Mouse (Mus musculus): ENCODE results near the gene Hinfp. TPM values are rescaled to one million over a fixed set of nuclear protein-coding genes. Genes with fewer than 3 reads are reported as not detected.
A peak's percentile ranks its signal among the peaks of the same experiment; 100 is the strongest.
"Not testable (repeated sequence)": the region's sequence is repeated elsewhere in the genome, so short reads cannot be mapped to it uniquely, and the experiment has no call there.

Gene Hinfp
- polyA plus RNA-seq, 1 experiment from 2014 or later: 15.1 TPM

DNA sequence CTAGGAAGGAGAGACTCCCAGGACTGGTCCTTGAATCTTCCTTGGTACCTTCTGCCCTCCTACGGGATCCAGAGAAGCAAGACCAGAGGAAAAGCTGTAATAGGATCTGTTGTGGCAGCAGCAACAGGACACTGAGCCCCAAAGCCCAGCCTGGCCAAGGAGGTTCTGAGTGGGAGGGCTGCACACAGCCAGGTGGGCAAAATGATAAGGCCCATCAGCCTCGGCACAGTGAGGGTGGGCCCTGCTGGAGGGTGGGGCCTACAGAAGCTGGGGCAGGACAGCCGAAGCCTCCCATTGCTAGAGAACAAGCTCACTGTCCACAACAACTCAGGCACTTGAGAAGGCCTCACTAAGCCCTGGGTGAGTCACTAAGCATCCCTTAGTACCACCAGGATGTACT lies 36.7 kb upstream of the Hinfp start:
- Histone ChIP-seq H3K36me3 (peaks cover 29% of the 10 kb centered on the region), H3K4me1 (replicated peaks) (peaks cover 29% of the 10 kb centered on the region), H3K27ac (peak overlapping the region; percentile 100; the same call in 1 of the 2 replicates), H3K4me3 (no peak overlapping the region; the same call in 1 of the 2 replicates), H3K27me3 (no peaks in the 10 kb centered on the region), H3K9me3 (replicated peaks) (no peaks in the 10 kb centered on the region), H3K9ac (peak overlapping the region; percentile 29; the same call in 1 of the 2 replicates), H3K4me2 (peak overlapping the region; percentile 76)
- no peak for ATAC-seq (replicated peaks; ENCODE audit: insufficient number of reproducible peaks, insufficient read depth, low FRiP score, low read depth)
- WGBS: 54% methylated on average over 3 of the region's 3 CpGs

DNA sequence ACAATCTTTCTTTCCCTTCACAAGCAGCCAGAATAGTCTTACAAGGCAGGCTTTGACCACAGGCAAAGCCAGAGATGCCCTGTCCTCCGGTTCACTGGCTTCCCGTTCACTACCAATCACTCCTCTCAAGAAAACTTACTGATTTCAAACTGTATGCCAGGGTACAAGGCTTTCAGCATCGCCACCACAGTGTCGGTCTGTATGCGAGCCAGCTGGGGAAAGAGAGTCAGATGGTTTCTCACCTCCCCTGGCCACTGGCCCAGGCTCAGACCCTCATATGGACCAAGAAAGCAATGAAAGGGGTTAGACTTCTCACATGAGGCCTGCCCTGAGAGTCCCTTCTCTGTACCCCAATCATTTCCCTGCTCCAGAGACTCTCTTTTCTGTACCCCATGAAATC lies 36.0 kb upstream of the Hinfp start:
- 88% methylated on average over 5 of the region's 5 CpGs for WGBS
- ATAC-seq (replicated peaks; ENCODE audit: insufficient number of reproducible peaks, insufficient read depth, low FRiP score, low read depth): no peak
- Histone ChIP-seq H3K4me1 (replicated peaks) (peaks cover 36% of the 10 kb centered on the region), H3K27ac (no peak overlapping the region), H3K4me3 (no peak overlapping the region), H3K9me3 (replicated peaks) (no peaks in the 10 kb centered on the region), H3K27me3 (no peaks in the 10 kb centered on the region), H3K9ac (peak overlapping the region; percentile 29; the same call in 1 of the 2 replicates), H3K36me3 (peaks cover 35% of the 10 kb centered on the region), H3K4me2 (no peak overlapping the region)

DNA sequence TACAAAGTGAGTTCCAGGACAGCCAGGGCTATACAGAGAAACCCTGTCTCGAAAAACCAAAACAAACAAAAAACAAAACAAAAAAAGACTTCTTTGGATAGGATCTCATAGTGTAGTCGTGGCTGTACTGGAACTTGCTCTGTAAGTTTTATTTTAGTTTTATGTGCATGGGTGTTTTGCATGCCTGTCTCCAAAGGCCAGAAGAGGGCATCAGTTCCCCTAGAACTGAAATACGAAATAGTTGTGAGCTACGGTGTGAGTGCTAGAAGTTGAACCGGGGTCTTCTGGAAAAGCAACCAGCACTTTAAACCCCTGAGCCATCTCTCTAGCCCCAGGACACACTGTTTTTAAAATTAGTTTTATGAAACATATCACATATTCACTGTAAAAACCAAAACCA lies 33.1 kb upstream of the Hinfp start:
- no peak overlapping the region for H3K4me3 ChIP-seq

DNA sequence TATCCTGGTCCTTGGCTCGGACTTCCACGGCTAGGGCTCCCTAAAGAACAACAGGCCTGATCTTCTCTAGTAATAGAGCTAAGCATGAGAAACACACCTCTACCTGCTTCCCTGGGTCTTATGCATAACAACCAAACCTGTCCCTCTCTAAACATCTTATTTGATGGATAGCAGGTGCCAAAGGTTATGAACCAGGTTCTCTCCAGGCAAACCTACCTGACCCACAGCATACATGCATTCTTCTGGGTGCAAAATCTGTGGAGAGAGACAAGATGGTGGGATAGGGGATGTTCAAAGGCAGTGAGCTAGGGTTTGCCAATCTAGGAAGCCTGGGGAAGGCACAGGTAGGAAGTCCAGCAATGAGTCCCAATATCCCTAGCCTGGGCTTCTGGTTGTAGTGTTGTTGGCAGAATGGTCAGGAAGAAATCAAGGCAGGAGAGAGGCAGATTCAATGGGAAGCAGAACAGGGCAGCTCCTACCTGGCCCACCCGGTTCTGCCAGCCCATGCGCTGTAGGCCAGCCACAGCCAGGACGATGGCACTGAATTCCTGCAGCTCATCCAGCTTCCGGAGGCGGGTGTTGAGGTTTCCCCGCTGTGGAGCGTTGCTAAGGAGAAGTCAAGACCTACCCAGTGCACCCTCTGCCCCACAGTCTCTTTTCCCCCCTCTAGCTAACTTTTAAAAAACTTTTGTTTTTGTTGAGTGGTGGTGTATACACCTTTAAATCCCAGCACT lies 32.1 kb upstream of the Hinfp start:
- 68% methylated on average over 9 of the region's 9 CpGs for WGBS
- Histone ChIP-seq H3K9ac (peak overlapping the region; percentile 82; the same call in 1 of the 2 replicates), H3K4me2 (peak overlapping the region; percentile 77), H3K9me3 (replicated peaks) (no peaks in the 10 kb centered on the region), H3K27ac (0 out of 2 replicates have a peak overlapping the region, but pooled peaks have one; percentile 0), H3K36me3 (peaks cover 49% of the 10 kb centered on the region), H3K4me1 (replicated peaks) (peaks cover 34% of the 10 kb centered on the region), H3K27me3 (no peaks in the 10 kb centered on the region), H3K4me3 (peak overlapping the region; percentile 71)
- no peak for ATAC-seq (replicated peaks; ENCODE audit: insufficient number of reproducible peaks, insufficient read depth, low FRiP score, low read depth)

More for the DNA sequence above, 33.1 kb upstream of the Hinfp start:
- 81% methylated on average over 5 of the region's 5 CpGs for WGBS
- Histone ChIP-seq H3K27ac (no peak overlapping the region), H3K9ac (no peak overlapping the region), H3K4me2 (no peak overlapping the region), H3K36me3 (peaks cover 39% of the 10 kb centered on the region), H3K27me3 (no peaks in the 10 kb centered on the region), H3K4me1 (replicated peaks) (peaks cover 39% of the 10 kb centered on the region), H3K9me3 (replicated peaks) (no peaks in the 10 kb centered on the region)
- ATAC-seq (replicated peaks; ENCODE audit: insufficient number of reproducible peaks, insufficient read depth, low FRiP score, low read depth): no peak

DNA sequence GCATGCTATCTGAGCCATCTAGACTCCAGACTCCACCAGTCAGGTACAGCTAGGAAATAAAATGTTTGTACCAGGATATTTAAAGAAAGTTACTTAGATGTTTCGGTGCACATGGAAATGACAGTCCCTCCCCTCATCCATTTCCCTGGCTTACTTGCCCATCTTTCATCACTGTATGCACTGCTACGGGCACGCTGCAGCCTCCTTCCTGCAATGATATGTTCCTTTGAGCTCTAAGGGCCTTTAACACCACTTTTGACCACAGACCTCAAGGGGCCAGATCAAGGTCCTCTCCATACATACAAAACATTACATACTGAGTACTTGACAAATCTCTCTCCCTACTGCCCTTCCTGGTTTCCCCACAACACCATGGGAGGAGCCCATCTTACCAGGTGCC lies 31.5 kb upstream of the Hinfp start:
- peak overlapping the region; percentile 71 for H3K4me3 ChIP-seq
- ATAC-seq (replicated peaks; ENCODE audit: insufficient number of reproducible peaks, insufficient read depth, low FRiP score, low read depth): no peak
- peaks cover 28% of the 10 kb centered on the region for H3K4me1 ChIP-seq (replicated peaks)
- H3K9me3 ChIP-seq (replicated peaks): no peaks in the 10 kb centered on the region
- WGBS: 60% methylated on average over 3 of the region's 3 CpGs
- H3K27ac ChIP-seq: no peak overlapping the region
- peaks cover 54% of the 10 kb centered on the region for H3K36me3 ChIP-seq
- H3K27me3 ChIP-seq: no peaks in the 10 kb centered on the region
- H3K4me2 ChIP-seq: peak overlapping the region; percentile 77
- H3K9ac ChIP-seq: peak overlapping the region; percentile 82

DNA sequence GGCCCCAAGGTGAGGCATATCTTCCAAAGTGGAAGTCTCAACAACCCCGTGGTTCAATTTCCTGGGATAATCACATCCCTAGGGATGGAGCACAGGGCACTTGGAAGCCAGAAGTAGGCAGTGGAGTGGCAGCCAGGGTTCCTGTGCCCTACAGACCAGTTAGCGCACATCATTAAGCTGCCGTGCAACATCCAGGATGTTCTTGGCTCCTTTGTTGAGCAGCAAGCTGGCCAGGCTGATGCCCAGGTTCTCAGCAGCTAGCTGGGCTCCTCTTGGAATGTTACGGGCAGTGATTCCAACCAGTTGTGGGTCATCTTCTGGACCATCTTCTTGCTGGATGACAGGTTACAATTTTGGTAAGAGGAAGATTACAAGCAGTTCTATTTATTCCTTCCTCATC lies 31.0 kb upstream of the Hinfp start:
- H3K36me3 ChIP-seq: peaks cover 55% of the 10 kb centered on the region
- H3K4me3 ChIP-seq: peak overlapping the region; percentile 71
- H3K4me1 ChIP-seq (replicated peaks): peaks cover 24% of the 10 kb centered on the region
- WGBS: 32% methylated on average over 4 of the region's 4 CpGs
- H3K9me3 ChIP-seq (replicated peaks); ATAC-seq (replicated peaks; ENCODE audit: insufficient number of reproducible peaks, insufficient read depth, low FRiP score, low read depth); H3K27ac ChIP-seq; H3K27me3 ChIP-seq: not testable (repeated sequence)
- H3K9ac ChIP-seq: peak overlapping the region; percentile 82
- H3K4me2 ChIP-seq: peak overlapping the region; percentile 77

DNA sequence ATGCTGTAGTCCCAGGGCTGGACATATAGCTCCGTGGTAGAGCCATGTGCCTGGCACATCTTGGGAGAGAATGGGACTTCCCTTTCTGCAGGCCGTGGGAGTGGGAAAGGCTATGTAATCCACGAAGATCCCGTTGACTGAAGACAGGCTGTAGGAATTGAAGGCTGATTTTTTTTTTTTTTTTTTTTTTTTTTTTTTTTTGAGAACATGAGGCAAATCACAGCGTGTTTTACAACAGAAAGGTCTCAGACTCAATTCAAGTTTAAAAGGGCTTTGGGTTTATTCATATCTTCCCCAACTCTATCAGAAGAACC lies 30.6 kb upstream of the Hinfp start:
- H3K4me2 ChIP-seq: peak overlapping the region; percentile 77
- WGBS: 2% methylated on average over 5 of the region's 5 CpGs
- no peak for ATAC-seq (replicated peaks; ENCODE audit: insufficient number of reproducible peaks, insufficient read depth, low FRiP score, low read depth)
- H3K4me3 ChIP-seq: peak overlapping the region; percentile 71
- no peaks in the 10 kb centered on the region for H3K27me3 ChIP-seq
- no peaks in the 10 kb centered on the region for H3K9me3 ChIP-seq (replicated peaks)
- peak overlapping the region; percentile 98 for H3K27ac ChIP-seq
- H3K36me3 ChIP-seq: peaks cover 56% of the 10 kb centered on the region
- peak overlapping the region; percentile 82 for H3K9ac ChIP-seq
- H3K4me1 ChIP-seq (replicated peaks): peaks cover 24% of the 10 kb centered on the region

DNA sequence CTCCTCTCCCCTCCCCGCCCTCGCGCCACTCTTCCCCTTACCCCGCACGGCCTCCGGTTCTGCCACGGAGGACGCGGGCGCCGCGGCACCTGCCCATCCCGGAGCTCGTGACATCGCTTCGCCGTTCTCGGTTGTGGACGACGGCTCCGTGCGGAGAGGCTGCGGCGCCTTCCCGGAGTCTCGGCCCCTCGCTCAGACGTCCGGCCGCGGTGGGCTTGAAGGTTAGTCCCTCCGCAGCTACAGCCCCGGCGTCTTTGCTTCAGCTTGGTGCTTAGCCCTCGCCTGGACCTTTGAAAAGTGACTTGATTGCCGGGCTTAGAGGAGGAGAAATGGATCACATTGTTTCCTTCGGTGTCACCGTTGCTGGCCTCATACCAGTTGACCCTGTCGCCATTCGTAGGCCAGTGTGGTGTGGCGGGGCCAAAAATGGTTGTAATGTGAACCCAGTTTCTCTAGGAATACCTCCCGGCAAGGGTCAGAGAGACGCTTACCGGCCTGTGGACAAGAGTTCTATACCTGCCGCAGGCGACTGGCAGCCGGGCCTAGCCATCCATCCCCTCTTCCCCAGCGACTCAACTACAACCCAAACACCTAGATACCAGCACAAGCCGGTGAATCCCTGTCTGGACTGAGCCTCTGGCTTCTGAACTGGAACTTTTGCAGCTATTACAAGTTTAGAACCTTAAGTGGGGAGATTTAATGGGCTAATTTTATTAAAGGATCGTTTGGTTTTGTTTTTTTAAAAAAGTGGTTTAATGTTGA lies 30.0 kb upstream of the Hinfp start:
- 0% methylated on average over 50 of the region's 50 CpGs for WGBS
- Histone ChIP-seq H3K9me3 (replicated peaks) (no peaks in the 10 kb centered on the region), H3K27ac (peak overlapping the region; percentile 98), H3K4me3 (peak overlapping the region; percentile 71), H3K4me1 (replicated peaks) (peaks cover 24% of the 10 kb centered on the region), H3K9ac (peak overlapping the region; percentile 82), H3K4me2 (peak overlapping the region; percentile 77), H3K36me3 (peaks cover 60% of the 10 kb centered on the region), H3K27me3 (no peaks in the 10 kb centered on the region)
- ATAC-seq (replicated peaks; ENCODE audit: insufficient number of reproducible peaks, insufficient read depth, low FRiP score, low read depth): no peak; the same call in 1 of the 2 replicates

DNA sequence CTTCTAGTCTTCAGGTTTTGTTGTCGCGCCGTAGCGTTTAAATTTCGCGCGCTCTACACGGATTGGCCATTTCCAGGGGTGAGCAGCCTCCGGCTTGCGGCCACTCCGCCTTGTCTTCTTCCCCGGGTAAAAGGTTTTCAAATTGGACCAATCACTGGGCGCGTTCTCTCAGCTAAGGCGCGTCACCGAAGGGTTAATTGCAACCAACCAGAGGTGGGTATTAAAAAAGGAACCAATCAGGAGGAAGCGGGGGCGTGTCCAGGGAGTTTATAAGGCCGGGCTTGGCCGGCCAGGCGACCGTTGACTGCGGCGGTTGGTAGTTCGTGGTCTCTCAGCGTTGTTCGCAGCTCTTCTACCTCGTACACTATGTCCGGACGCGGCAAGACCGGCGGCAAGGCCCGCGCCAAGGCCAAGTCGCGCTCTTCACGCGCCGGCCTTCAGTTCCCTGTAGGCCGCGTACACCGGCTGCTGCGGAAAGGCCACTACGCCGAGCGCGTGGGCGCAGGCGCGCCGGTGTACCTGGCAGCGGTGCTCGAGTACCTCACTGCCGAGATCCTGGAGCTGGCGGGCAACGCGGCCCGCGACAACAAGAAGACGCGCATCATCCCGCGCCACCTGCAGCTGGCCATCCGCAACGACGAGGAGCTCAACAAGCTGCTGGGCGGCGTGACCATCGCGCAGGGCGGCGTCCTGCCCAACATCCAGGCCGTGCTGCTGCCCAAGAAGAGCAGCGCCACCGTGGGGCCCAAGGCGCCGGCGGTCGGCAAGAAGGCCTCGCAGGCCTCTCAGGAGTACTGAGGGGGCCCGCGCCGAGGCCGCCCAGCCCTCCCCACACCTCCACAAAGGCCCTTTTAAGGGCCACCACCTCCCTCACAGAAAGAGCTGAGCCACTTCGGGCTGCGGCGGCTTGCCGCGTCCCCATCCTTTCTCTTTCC lies 29.2 kb upstream of the Hinfp start, which contains the start of gene H2afx:
TSS of gene H2afx (plus strand) at position 299 of the 935 bp plus-strand sequence.
- Histone ChIP-seq H3K27ac (peak within 1 kb of the TSS; percentile 98), H3K4me1 (replicated peaks) (peaks cover 24% of the 10 kb centered on the region), H3K27me3 (no peaks in the 10 kb centered on the region), H3K4me2 (peak within 1 kb of the TSS; percentile 77), H3K4me3 (peak within 1 kb of the TSS; percentile 71), H3K9ac (peak within 1 kb of the TSS; percentile 82), H3K36me3 (peaks cover 64% of the 10 kb centered on the region), H3K9me3 (replicated peaks) (no peaks in the 10 kb centered on the region)
- under 1% methylated on average over 88 of the region's 91 CpGs for WGBS
- ATAC-seq (replicated peaks; ENCODE audit: insufficient number of reproducible peaks, insufficient read depth, low FRiP score, low read depth): peak; percentile 93

DNA sequence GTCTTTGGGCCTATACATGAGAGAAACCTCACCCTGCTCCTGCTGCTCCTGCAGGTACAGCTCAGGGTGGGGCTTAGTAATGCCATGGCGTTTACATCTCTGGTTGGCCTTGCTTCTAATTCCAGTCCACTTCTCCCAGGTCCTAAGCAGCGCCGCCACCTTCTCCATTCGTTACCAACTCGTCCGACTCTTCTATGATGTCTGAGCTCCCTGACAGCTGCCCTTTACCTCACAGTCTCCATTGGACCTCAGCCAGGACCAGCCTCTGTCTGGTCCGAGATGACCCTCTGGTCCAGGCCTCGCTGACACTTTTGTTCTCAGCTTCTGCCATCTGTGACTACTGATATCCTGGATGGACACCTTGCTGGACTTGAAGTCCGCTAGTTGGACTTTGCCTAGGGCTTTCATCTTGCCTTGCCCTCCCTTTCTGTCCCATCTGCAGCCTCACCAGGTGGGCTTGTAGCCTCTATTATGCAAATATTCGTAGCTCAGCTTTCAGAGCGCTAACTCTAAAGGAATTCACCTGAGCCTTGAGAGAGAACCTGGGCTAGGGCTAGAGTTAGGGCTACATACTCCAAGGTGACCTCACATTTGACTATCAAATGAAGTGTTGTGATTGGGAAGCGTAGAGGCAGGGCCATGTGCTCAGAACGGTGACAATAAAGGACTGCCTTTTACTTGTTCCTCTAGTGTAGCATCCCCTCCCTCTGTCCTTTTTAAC lies 27.6 kb upstream of the Hinfp start:
- 92% methylated on average over 13 of the region's 13 CpGs for WGBS
- no peak for ATAC-seq (replicated peaks; ENCODE audit: insufficient number of reproducible peaks, insufficient read depth, low FRiP score, low read depth)
- H3K27ac ChIP-seq: no peak overlapping the region

More for the DNA sequence above, 27.6 kb upstream of the Hinfp start:
- no peak overlapping the region for H3K4me3 ChIP-seq
- H3K9ac ChIP-seq: no peak overlapping the region
- H3K4me1 ChIP-seq (replicated peaks): peaks cover 25% of the 10 kb centered on the region
- peaks cover 70% of the 10 kb centered on the region for H3K36me3 ChIP-seq
- no peaks in the 10 kb centered on the region for H3K27me3 ChIP-seq
- H3K9me3 ChIP-seq (replicated peaks): no peaks in the 10 kb centered on the region
- H3K4me2 ChIP-seq: no peak overlapping the region
